Mouse (Mus musculus): ENCODE measurements at regions not wholly inside any gene's neighbourhood (a gene's known extent, or its start where the extent isn't known, plus 50 kb on each side); places are given as distances from the start of the nearest gene placed in this dataset.

DNA sequence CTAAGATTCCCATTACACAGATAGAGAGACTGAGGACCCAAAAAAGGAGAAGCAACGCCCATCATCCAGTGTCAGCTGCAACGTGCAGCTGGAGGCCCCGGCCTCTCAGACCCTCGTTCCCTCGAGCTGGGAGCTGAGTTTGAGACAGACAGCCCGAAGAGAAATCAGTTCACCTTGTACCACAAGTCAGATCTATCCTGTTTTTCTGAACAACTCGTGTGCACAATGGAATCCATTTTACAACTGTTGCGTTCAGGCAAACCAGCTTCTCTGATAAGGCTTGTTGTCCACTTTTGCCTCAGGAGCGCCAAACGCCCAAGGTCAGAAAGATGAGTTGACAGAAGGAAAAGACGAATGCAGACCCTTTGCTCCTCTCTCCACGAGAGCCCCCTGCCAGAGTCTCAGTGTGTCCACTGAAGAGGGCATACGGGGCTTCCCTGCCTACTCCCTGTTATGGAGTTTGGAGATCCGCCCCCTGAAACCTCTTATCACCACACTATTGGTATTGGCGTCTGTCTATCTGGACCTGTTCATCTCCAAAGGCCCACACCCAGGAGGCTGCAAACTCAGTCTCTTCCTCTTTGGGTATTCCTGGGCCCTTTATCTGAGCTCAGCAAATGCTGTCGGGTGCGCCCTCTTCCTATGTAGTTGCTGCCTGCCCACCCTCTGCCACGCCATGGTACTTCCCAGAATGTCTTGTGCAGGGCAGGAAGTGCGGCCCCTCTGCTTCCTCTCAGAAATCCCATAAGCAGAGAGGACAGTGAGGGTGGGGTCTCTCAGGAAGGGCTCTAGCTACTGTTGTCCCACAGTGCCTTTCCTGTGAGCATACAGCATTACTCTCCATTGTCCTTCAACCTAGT lies 57.7 kb upstream of the Zmiz1 start:
- no peak for DNase-seq (ENCODE audit: low spot score in 2 of 2)

DNA sequence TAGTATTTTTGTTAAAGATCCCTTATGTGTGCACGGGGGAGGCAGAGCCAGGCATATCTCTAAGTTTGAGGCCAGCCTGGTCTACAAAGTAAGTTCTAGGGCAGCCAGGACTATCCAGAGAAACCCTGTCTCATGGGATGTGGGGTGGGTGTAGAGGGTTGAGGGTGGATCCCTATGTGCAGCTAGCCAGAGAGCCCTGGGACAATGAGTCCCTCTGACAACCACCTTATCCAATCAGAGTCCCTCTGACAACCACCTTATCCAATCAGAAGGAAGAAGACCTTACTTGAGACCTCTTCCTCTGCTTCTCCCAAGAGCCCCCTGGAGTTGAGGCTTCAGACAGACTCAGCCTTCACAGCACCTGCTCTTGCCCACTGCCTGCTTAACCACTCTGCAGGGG lies 56.6 kb upstream of the Zmiz1 start:
- DNase-seq (ENCODE audit: low spot score in 2 of 2), result no peak

DNA sequence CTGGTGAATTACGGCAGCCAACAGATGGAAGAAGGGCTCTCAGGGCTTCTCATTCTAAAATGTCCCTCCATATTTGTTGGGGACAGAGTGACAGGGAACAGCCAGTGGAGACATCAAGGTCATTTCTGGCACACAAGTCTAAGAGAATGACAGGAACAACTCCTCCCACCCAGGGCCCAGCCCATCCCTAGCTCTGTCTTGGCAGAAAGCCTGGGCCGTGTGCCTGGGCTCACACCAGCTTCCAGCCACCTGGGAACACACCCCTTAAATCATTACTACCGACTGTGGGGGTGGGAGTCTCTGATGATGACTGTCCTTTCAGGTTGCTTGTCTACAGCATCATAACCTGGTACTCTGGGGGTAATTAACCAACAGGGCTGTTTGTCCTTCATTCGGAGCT lies 53.8 kb upstream of the Zmiz1 start:
- no peak for DNase-seq (ENCODE audit: low spot score in 2 of 2)

DNA sequence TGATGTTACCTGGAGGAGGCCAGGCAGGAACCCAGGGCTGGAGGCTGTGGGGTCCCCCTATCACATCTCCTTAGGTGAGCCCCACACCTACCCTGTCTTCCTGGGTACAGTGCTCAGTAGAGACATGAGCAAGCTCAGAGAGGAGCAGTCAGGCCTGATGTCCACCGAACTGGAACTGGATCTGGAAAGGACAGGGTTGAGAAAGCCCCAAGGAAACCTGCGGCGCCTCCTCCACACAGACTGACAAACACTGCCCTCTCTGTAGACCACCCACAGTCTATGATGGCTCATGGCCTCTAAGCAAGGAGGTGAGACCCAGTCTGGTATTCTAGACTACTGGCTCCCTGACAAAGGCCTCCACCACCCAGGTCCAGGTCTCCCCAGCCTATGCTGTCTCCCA lies 52.9 kb upstream of the Zmiz1 start:
- DNase-seq (ENCODE audit: low spot score in 2 of 2), result no peak

- DNase-seq (ENCODE audit: low spot score in 2 of 2), result no peak
Observed at GRCm38 (mm10) chr14:25406613-25407012, 52.4 kb upstream of the Zmiz1 start.

DNA sequence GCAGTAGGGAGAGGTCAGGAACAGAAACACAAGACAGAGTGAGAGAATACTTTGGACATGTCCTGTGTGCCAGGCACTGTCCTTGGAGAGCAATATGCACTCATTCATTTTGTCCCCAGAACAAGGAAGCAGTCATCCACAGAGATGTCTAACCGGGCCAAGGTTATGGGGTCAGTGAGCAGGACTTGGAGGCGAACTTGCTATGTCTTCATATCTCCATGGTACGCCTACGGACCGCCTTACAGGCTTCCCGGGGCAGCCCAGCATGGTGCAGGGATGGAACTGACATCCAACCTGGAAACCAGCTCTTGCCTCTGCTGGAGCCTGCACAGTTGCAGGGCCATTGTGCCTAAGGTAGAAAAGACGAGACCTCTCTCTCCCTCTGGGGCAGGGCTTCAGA lies 51.9 kb upstream of the Zmiz1 start:
- DNase-seq (ENCODE audit: low spot score in 2 of 2), result no peak

All from left cerebral cortex, adult 9 months (tissue).